Mouse (Mus musculus) left cerebral cortex, postnatal 36 days (tissue): ENCODE measurements around the gene Sgms1. TPM values are rescaled to one million over a fixed set of nuclear protein-coding genes. Genes with fewer than 3 reads are reported as not detected.
"Not testable (repeated sequence)": the region's sequence is repeated elsewhere in the genome, so short reads cannot be mapped to it uniquely, and the experiment has no call there.

Source experiments
- DNase-seq, 2 experiments: peaks; one replicate each; pipeline ENCODE4 v3.0.0; 2021 to 2022; ENCODE audit warnings: low spot score in 2 of 2, mixed read lengths in 1 of 2
- intact Hi-C: fragments of 180-260 bp; cut with DNase I; formaldehyde crosslinking; loops from one replicate; pipeline ENCODE4 v1.15.1; 2025
- total RNA-seq, 2 experiments: library from RNA; stranded (reverse); gene quantifications; 2 replicates each; pipeline ENCODE4 v1.2.3; 2021

Gene Sgms1
- total RNA-seq, 2 experiments from 2014 or later = 38.5 to 58.1 TPM

GRCm38 (mm10) chr19:32088570-32088969 lies 300.9 kb downstream of the Sgms1 start:
- intact Hi-C loops = no loop called here
- DNase-seq = no peak

DNA sequence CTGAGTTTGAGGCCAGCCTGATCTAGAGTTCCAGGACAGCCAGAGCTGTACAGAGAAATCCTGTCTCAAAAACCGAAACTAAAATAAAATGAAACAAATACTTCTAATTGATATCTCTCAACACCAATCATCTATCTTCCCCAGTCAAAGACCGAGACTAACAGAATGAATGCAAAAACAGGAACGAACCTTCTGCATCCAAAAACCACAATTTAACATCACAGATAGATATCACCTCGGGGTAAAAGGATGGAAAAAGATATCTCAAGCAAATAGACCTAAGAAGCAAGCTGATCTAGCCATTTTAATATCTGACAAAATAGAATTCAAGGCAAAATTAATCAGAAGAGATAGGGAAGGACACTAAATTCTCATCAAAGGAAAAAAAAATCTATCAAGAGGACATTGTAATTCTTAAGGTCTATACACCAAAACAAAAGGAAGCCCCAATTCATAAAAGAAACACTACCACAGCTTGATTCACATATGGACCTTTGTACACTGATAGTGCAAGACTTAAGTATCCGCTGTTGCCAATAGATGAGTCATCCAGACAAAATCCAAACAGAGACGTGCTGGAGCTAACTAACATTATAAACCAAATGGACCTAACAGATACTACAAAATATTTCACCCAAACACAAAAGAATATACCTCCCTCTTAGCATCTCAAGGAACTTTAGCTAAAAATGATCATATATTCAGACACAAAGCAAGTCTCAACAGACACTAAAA lies 301.6 kb downstream of the Sgms1 start:
- intact Hi-C loops = no loop called here
- no peak for DNase-seq

DNA sequence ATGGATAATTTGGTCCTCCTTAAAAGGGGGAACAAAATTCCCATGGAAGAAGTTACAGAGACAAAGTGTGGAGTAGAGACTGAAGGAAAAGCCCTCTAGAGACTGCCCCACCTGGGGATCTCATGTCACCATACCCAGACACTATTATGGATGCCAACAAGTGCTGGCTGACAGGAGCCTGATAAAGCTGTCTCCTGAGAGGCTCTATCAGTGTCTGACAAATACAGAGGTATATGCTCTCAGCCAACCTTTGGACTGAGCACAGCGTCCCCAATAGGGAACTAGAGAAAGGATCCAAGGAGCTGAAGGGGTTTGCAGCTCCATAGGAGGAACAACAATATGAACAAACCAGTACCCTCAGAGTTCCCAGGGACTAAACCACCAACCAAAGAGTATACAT lies 304.7 kb downstream of the Sgms1 start:
- DNase-seq, intact Hi-C loops: not testable (repeated sequence)

Other genes starting within 250 kb of the Sgms1 start
- 10 to 100 TPM; 23.2 to 46.0 TPM for gene Rpl9-ps6, start 76.9 kb upstream of the Sgms1 start, total RNA-seq
- 10 to 100 TPM; 68.4 to 73.9 TPM for gene Minpp1, start 96.1 kb upstream of the Sgms1 start, total RNA-seq
- 1 to 10 TPM; 7.7 to 8.0 TPM for gene Papss2, start 206.1 kb upstream of the Sgms1 start, total RNA-seq